Mouse (Mus musculus) left cerebral cortex, postnatal 25 days (tissue): ENCODE results near the gene Cd82. TPM values are rescaled to one million over a fixed set of nuclear protein-coding genes. Genes with fewer than 3 reads are reported as not detected.
A peak's percentile ranks its signal among the peaks of the same experiment; 100 is the strongest.

Experiments
- DNase-seq, 2 experiments: peaks; one replicate each; pipeline ENCODE4 v3.0.0; 2022; ENCODE audit warnings: low spot score in 2 of 2, mixed read lengths in 1 of 2
- intact Hi-C: fragments of 180-260 bp; cut with DNase I; formaldehyde crosslinking; loops from one replicate; pipeline ENCODE4 v1.15.1; 2025
- total RNA-seq, 2 experiments: library from RNA; stranded (reverse); gene quantifications; 2 replicates each; pipeline ENCODE4 v1.2.3; 2021

Gene Cd82
- total RNA-seq, 2 experiments from 2014 or later: 15.7 to 16.3 TPM

DNA sequence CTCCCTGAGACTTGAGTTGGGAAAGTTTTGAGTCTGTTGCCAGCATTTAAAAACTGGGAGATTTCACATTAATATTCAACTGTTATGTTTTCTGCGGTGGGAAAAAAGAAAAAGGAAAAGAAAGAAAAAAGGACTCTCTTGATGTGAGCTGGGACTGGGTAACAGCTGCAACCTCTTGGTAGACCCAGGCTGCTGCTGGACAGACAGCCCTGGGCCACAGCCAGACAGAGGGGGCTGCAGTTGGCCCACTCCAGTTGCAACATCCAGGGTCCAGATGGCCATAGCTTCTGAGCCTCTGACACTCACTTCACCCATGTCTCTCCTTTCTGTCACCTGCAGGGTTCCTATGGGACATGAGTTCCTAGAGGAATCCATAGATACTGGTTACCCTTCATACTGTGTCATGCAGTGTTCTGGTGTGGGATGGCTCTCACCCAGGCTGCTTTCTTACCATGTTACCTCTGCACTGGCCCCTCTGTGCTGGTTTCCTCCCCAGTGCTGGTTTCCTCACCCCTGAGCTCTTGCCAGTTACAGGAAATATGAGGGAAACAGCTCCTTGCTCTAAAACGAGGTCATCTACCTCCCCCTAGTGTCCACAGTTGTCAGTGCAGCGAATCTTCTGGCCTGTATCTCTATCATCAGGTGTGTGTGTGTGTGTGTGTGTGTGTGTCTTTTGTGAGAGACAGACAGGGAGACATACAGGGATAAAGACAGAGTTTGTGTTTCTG, 8.1 kb upstream of the Cd82 start:
- intact Hi-C loops: loop anchor here (1.0 to 5.0 kb wide), 4 partner anchors 50 to 404 kb away; no protein-coding TSS in a partner anchor

DNA sequence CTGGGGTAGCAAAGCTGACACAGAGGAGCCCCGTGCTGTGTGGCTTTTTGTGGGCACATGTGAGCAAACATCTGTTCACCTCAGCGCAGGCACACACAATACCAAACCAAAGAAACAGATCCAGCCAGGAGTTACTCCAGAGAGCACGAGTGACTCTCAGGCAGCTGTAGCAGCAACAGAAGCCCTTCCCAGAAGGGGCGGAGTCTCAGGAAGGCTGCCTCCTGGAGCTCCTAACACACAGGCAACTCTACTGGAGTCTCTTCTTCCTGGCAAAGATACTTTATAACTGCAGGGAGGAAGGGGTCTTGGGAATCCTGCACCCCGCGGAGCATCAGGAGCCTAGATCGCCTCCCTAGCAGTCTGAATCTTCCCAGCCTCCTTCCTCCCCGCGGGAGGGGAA, 7.2 kb upstream of the Cd82 start:
- intact Hi-C loops: loop anchor here (5.0 kb wide), 3 partner anchors 253 to 403 kb away; no protein-coding TSS in a partner anchor
- peak; percentile 32 to 47 for DNase-seq

More for the DNA sequence above, 8.1 kb upstream of the Cd82 start:
- DNase-seq: peak; percentile 83 to 89

DNA sequence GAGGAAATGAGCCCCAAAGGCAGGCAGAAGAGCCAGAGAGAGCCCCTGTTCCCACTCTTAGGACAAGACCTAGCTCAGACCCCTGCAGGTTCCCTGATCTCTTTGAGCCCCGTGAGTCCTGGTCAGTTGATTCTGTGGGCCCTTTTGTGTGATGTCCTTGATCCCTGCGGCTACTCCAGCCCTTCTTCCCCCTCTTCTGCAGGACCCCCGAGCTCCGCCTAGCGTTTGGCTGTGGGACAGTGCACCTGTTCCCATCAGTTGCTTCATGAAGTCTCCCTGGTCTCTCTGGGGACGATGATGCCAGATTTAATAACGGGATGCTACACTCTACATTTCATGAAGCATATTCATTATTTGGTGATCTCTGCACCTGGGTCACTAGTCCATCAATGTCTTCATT, 6.2 kb upstream of the Cd82 start:
- DNase-seq: no peak
- intact Hi-C loops: no loop called here

DNA sequence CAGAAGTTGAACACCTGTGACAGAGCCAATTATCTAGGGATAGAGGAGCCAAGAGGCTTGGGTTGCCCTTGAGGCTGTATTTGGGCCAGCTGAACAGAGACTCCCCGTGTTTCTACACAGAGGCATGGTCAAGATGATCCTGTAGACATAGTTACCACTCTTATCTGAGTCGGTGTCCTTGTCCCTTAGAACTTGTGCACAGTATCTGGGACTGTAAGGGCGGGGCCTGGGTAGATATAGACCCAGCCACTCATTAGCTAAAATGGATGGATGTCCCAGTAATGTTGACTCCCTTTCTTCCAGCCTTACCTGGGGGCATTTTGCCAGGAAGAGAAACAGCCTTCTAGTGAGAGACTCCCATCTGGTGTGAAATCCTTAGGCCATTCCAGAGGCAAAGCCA, 3.4 kb upstream of the Cd82 start:
- DNase-seq: no peak
- intact Hi-C loops: no loop called here

DNA sequence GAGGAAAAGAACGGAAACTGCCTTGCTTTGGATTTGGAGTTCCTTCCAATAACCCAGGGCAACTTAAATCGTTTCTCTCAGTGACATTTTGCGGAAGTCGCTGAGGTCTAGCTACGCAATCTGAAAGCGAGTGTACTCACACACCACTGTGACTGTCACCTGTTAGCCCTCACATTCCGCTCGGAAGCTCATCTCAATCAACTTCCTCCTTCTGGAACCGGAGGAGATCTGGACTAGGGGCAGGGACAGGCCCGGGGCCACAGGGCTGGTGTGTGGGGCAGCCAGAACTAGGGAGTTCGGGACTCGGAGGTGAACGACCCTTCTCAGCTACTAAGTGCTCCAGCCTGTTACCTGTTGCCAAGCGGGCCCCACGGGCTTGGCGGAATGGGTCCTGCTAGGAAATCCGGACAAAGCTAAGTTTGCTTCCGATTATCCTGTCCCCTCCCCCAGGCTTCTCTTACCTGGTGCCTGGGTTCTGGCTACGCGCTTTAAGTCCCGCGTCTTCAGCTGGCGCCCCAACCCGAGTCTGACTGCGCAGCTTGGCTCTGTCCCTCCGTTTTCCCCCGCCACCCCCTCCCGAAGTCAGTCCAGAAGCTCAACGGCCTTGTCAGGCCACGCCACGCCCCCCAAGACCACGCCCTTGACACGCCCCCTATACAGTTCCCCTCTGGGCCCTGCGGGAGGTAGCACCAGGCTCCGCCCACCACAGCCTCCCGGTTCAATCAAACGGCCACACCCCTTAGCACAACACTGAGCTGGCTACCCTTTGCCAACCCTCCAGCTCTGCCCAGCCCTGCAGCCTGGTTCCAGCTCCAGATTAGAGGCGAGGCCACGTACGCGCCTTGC, 848 bp downstream of the Cd82 start:
- DNase-seq: peak; percentile 59 to 80
- intact Hi-C loops: no loop called here

DNA sequence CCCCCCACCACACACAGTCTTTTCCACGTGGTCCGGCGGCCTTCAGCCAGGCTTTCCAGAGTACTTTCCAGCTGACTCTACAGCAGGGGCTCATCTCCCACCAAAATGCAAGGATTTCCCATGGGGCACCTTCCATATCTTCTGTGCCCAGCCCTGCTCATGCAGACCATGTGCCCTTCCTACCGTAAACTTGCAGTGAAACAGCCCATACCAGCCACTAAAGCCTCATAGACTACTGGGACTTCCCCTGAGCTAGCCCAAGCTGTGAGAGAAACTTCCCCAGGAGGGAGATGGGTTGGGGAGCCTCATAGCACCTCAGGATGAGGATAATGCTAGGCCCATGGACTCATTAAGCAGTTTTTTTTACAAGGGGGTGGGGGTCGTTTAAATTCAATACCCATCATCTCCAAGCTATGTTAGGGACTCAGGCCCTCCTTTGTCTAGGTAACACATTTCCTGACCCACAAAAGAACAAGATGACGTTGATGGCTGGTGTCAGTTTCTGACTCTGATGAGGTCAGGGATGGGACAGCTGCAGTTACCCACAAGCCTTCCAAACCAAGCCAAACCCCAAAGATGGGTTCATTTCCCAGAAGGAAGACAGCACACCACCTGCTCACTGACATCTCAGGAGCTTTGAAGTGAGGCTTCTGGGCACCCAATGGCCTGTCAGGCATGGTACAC, 2.0 kb downstream of the Cd82 start:
- intact Hi-C loops: no loop called here
- DNase-seq: no peak

DNA sequence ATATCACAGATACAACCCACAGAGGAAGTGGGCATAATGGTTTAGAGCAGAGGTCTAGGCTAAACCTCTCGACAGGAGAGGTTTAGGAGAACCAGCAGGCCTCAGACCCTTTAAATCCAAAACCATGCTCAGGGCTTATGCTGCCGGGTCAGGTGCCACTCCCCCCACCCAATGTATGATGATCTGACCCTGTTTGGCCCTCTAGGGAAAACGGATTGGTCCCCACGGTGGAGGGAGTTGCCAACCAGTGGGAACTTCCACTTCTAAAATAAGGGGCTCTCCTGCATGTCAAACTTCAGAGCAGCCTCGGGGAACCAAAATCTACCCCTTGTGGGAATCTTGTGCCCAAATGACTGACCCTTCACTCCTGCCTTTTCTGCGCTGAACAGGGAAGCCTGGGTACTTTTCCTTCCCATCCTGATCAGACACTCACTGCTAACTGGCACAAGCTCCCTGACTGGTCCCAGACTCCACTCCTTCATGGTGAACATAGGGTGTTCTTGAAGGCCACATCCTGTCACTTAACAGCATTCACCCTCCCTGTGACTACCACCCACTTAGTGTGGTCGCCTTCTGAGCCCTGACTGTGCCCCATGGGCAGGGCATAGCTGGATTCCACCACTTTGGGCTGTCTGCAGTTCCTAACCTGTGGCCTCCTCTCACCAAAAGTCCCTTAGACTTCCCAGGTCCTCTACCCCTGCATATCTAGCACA, 3.6 kb downstream of the Cd82 start:
- intact Hi-C loops: no loop called here
- no peak for DNase-seq

DNA sequence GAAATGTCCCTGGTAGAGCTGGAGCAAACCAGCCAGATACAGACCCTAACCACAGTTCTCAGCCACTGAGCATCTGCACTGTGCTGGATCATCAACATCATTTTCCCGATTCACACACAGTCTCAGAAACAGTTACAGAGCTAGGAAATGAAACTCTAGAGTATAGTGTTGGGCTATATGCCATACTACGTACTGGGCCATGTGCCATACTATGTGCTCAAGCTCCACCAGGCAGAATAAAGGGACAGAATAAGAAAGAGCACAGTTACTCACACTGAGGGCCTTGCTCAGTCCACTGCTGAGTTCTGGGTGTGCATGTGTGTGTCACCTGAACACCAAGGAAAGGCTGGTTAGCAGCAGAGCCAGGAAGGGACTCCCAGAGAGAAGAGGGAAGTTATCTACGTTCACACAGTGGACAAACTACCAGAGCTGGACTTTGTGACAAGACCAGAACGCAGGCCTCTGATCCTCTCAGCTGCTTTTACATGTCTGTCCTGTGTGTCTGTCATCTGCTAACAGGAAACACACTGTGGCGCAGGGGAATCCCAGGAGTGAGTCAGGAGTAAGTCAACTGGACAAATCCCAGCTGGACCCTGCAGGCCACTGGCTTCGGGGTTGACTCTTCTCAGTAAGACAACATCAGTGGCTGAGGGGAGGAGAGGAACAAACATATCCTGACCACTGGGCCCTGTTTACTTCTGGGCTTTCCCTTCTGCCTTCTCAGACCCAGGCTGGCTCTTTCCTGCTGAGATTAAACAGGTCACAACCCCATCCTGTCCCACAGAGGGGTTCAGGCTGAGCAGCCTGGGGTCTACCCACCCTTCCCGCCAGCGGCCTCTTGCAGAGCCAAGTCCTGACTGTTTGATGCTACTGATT, 4.4 kb downstream of the Cd82 start:
- no peak for DNase-seq
- intact Hi-C loops: no loop called here

DNA sequence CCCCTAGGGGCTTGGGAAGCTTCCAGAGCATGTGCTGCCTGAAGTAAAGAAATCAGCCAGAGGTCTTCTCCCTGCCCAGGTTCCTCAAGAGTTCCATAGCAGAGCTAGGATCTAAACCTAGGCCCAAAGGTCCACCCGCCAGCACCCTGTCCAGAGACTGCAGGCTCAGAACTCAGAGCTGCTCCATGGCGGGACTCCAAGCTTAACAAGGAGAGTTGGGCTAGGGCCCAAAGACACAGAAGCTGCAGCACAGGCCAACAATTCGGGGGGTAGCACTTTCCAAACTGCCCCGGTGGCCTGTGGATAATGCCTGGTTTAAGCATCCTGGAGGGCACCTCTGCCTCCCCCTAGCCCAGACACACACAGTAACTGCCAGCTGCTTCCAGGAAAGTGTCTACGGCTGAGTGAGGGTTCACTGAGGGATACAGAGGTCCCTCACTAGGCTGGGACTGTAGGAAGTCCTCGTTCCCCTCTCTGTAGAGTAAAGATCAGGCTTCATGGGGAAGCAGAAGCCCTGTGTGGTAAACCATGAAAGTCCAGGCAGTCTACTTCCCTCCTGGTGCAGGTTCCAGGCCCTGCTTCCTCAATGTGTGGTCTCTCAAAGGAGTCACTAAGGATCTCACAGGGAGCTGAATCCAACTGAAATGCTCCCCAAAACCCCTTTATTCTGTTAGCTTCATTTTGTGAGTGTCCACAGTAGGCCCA, 5.4 kb downstream of the Cd82 start:
- intact Hi-C loops: no loop called here
- DNase-seq: no peak

GRCm38 (mm10) chr2:93456140-93456539, 6.8 kb downstream of the Cd82 start:
- no peak for DNase-seq
- intact Hi-C loops: no loop called here

DNA sequence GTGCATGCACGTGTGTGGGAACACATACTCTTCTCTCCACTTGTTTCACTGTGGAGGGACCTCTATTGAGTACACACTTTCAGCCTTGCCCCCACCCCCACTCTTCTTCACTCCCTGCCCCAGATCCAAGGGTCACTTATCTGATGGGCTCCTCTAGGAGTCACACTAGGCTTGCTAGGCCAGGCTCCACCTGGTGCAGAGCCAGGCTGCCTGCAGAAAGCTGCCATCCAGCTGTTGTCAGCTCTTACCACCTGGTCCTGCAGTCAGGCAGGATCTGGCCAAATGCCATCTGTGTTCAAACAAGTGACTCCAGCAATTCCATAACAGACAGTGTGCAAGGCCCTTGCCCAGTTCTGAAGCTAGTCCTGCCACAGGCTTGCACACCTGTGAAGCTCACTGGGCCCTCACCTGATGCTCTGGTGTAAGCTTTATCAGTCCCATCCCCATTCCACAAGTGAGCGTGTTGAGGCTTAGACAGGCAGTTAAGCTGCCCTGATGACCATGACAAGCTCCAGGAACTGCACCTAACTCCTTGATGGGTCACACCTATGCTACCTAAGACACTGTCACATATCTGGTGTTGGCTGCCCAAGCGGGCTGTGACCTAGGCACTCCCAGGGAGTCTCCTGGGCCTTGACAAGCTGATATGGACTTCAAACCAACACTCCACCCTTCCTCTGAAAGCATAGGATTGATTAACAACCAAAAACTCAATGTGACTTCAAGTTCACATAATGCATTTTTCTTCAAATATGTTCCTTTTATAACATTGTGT, 7.9 kb downstream of the Cd82 start:
- no peak for DNase-seq
- intact Hi-C loops: no loop called here

GRCm38 (mm10) chr2:93454334-93454733, 8.6 kb downstream of the Cd82 start:
- no peak for DNase-seq
- intact Hi-C loops: no loop called here

GRCm38 (mm10) chr2:93453046-93453445, 9.9 kb downstream of the Cd82 start:
- no peak for DNase-seq
- intact Hi-C loops: no loop called here

DNA sequence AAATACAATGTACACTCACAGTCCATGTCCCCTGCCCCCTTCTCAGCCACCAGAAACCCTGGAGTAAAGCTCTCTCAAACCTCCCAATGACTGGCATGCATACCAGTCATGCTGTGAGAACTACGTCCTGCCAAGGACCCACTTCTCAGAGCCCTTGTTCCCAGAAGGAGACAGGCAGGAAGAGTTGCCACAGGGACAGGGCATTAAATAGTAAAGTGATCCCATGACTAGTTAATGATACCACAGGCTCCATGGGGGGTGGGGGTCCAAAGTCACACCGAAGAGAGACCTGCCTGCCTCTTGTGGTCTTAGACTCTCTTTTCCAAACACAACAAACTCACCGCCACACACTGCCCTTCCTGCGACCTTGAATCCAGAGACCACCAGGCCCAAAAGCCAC, 10.4 kb downstream of the Cd82 start:
- intact Hi-C loops: no loop called here
- DNase-seq: no peak

DNA sequence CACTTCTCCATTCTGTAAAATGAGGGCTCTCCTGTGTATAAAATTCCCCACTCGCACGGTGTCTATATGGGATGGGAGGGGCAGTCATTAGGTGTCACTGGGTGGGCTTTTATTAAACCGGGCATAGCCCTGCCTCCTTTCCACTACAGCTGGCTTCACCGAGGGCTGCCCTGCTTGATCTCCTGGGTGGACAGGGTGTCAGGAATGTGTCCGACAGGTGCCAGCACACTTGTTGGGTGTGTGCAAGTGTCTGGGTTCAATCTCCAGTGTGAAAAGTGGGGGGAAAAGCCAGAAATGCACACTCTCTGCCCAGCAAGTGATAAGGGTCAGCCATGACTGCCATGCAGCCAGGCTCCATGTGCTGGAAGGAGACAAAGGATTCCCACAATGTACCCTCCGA, 10.9 kb downstream of the Cd82 start:
- intact Hi-C loops: no loop called here
- DNase-seq: no peak

GRCm38 (mm10) chr2:93451219-93451938, 11.6 kb downstream of the Cd82 start:
- intact Hi-C loops: no loop called here
- DNase-seq: no peak

DNA sequence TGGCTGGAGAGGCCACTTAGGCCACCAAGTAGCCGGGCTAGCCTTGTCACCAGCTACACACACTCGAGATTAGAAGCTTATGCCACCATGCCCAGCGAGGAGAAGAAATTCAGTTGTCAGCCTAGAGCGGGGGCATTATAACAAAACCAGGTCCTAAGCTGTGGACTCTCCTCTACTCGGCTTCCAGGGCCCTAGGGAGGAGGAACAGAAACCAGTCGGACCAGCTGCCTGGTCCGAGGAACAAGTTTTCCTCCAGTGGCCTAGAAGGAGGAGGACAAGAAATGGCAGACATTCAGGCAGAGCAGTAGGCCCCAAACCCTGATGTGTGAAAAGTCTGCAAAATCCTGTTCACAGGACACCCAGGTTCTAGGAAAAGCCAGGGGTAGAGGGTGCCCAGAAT, 12.2 kb downstream of the Cd82 start:
- DNase-seq: no peak
- intact Hi-C loops: no loop called here
